Mouse (Mus musculus) gastrocnemius, adult 18-20 months (tissue): ENCODE results near the gene Gm1553. TPM values are rescaled to one million over a fixed set of nuclear protein-coding genes. Genes with fewer than 3 reads are reported as not detected.

Experiments
- DNase-seq: peaks from one replicate; pipeline ENCODE4 v3.0.0; 2021; ENCODE audit warnings: low spot score
- long read RNA-seq, 2 experiments: library from polyadenylated mRNA; stranded (forward); transcript quantifications; one replicate each; pipeline ENCODE4 v2.0.0; 2021
- total RNA-seq, 2 experiments: library from RNA; stranded (reverse); gene quantifications; 2 replicates each; pipeline ENCODE4 v1.2.3; 2021

The Gm1553 gene
- not detected for total RNA-seq
- long read RNA-seq, experiment 1, result 0 reads
- long read RNA-seq, experiment 2, result 0 reads

- no peak for DNase-seq
Measured at GRCm38 (mm10) chr10:82492518-82492917, at the start of gene Gm1553. TSS of gene Gm1553 (minus strand) at chr10:82492618.

Other genes starting within 250 kb of the Gm1553 start
- gene 4932415D10Rik, start 176.0 kb downstream of the Gm1553 start, total RNA-seq, result not detected
- gene Gm4924, start 138.4 kb downstream of the Gm1553 start, total RNA-seq, result 1 to 10 TPM in 1 of 2 experiments, under 1 TPM in 1; 0.57 to 1.5 TPM
- 10 to 100 TPM; 31.9 to 32.8 TPM for gene 1190007I07Rik, start 130.6 kb upstream of the Gm1553 start, total RNA-seq
- 10 to 100 TPM; 10.5 to 12.0 TPM for gene Tdg, start 137.2 kb upstream of the Gm1553 start, total RNA-seq
- 1 to 10 TPM; 1.1 to 2.1 TPM for gene Glt8d2, start 198.0 kb upstream of the Gm1553 start, total RNA-seq
- 10 to 100 TPM; 20.8 to 29.3 TPM for gene Hcfc2, start 203.5 kb upstream of the Gm1553 start, total RNA-seq